Mouse (Mus musculus) lung, postnatal 0 days (tissue): Measurements from ENCODE around the gene Adgrg6. TPM values are rescaled to one million over a fixed set of nuclear protein-coding genes. Genes with fewer than 3 reads are reported as not detected.

Experiments used
- ATAC-seq: fragments of 200-750 bp; cut with Nextera tagmentation; 2 replicates; pipeline ENCODE4 v1.8.0; 2017; ENCODE audit warnings: moderate library complexity
- DNase-seq: peaks from one replicate; pipeline ENCODE4 v3.0.0-alpha.2; 2016; ENCODE audit warnings: low spot score
- H3K27ac ChIP-seq: fragments of 300-500 bp; sonication (generic); 2 replicates; pipeline ENCODE4 v1.5.1; 2014; ENCODE audit warnings: antibody characterized with exemption, mild to moderate bottlenecking, low read length, mixed read lengths
- H3K27me3 ChIP-seq: fragments of 300-500 bp; sonication (generic); replicated peaks from 2 replicates; pipeline ENCODE4 v1.6.1; 2014; ENCODE audit warnings: low read length, mixed read lengths; ENCODE audit not compliant: insufficient read depth
- H3K36me3 ChIP-seq: fragments of 300-500 bp; sonication (generic); 2 replicates; pipeline ENCODE4 v1.6.1; 2014; ENCODE audit warnings: low read length, mixed read lengths; ENCODE audit not compliant: insufficient read depth
- H3K4me1 ChIP-seq: fragments of 300-500 bp; sonication (generic); 2 replicates; pipeline ENCODE4 v1.6.1; 2014; ENCODE audit warnings: antibody characterized with exemption, low read depth, low read length, mixed read lengths; ENCODE audit not compliant: insufficient read depth
- H3K4me2 ChIP-seq: fragments of 300-500 bp; sonication (generic); replicated peaks from 2 replicates; pipeline ENCODE4 v1.6.1; 2014; ENCODE audit warnings: low read depth, mild to moderate bottlenecking, low read length, moderate library complexity, mixed read lengths
- H3K4me3 ChIP-seq: fragments of 300-500 bp; sonication (generic); 2 replicates; pipeline ENCODE4 v1.5.1; 2014; ENCODE audit warnings: low read depth, low read length
- H3K9ac ChIP-seq: fragments of 300-500 bp; sonication (generic); replicated peaks from 2 replicates; pipeline ENCODE4 v1.6.1; 2014; ENCODE audit warnings: low read depth, mild to moderate bottlenecking
- H3K9me3 ChIP-seq: fragments of 300-500 bp; sonication (generic); 2 replicates; pipeline ENCODE4 v1.6.1; 2016; ENCODE audit warnings: low read length, mixed read lengths
- CTCF ChIP-seq: IDR thresholded peaks from 2 replicates; pipeline ENCODE4 v1.5.1; 2016; ENCODE audit warnings: antibody characterized with exemption, mild to moderate bottlenecking
- EP300 ChIP-seq: IDR thresholded peaks from 2 replicates; pipeline ENCODE4 v1.6.1; 2016; ENCODE audit warnings: antibody characterized with exemption, mild to moderate bottlenecking, control low read depth
- WGBS: fragments of 180-500 bp; shearing (Covaris S2); extraction: QIAGEN DNeasy Blood & Tissue Kit; methylation state at CpG from one replicate; pipeline ENCODE4 v1.1.7; 2014; 5-methylcytosine and 5-hydroxymethylcytosine counted together
- polyA plus RNA-seq: library from polyadenylated mRNA; unstranded; fragments of >200 nt; fragmentation: Nextera tagmentation; extraction: Ambion mirVana; gene quantifications from 2 replicates; pipeline ENCODE4 v1.2.1, GENCODE M21; 2015

The Adgrg6 gene
- polyA plus RNA-seq, 1 experiment from 2014 or later = 22.1 TPM

- no peak for DNase-seq
- no peak overlapping the region for H3K4me2 ChIP-seq
- H3K27ac ChIP-seq = no peak overlapping the region
- no peak for TF ChIP-seq CTCF
- TF ChIP-seq EP300 = no peak
- no peak overlapping the region for H3K4me3 ChIP-seq
- H3K4me1 ChIP-seq = no peaks in the 10 kb centered on the region
- no peak overlapping the region for H3K9ac ChIP-seq
- ATAC-seq = no peak
- H3K9me3 ChIP-seq = no peaks in the 10 kb centered on the region
- H3K27me3 ChIP-seq = no peaks in the 10 kb centered on the region
- H3K36me3 ChIP-seq = no peaks in the 10 kb centered on the region
- 58% methylated on average over 3 of the region's 3 CpGs for WGBS
Observed at GRCm38 (mm10) chr10:14511157-14511556, 34.3 kb downstream of the Adgrg6 start.

GRCm38 (mm10) chr10:14495658-14496057, 49.8 kb downstream of the Adgrg6 start:
- Histone ChIP-seq H3K27ac (no peak overlapping the region), H3K9me3 (no peaks in the 10 kb centered on the region), H3K9ac (no peak overlapping the region), H3K4me3 (no peak overlapping the region), H3K4me2 (no peak overlapping the region), H3K36me3 (no peaks in the 10 kb centered on the region), H3K27me3 (no peaks in the 10 kb centered on the region), H3K4me1 (no peaks in the 10 kb centered on the region)
- TF ChIP-seq EP300 (no peak), CTCF (no peak)
- DNase-seq = no peak
- no peak for ATAC-seq

GRCm38 (mm10) chr10:14495204-14495603, 50.3 kb downstream of the Adgrg6 start:
- Histone ChIP-seq H3K27me3 (no peaks in the 10 kb centered on the region), H3K9me3 (no peaks in the 10 kb centered on the region), H3K27ac (no peak overlapping the region), H3K36me3 (no peaks in the 10 kb centered on the region), H3K9ac (no peak overlapping the region), H3K4me1 (no peaks in the 10 kb centered on the region), H3K4me2 (no peak overlapping the region), H3K4me3 (no peak overlapping the region)
- ATAC-seq = peak; percentile 67
- peak; percentile 64 for DNase-seq
- TF ChIP-seq EP300 (peak; percentile 40; the same call in 1 of the 2 replicates), CTCF (no peak)

GRCm38 (mm10) chr10:14491838-14492237, 53.6 kb downstream of the Adgrg6 start:
- H3K9ac ChIP-seq = no peak overlapping the region
- 30% methylated on average over 4 of the region's 4 CpGs for WGBS
- no peak overlapping the region for H3K4me2 ChIP-seq
- TF ChIP-seq CTCF = no peak
- TF ChIP-seq EP300 = peak; percentile 55
- H3K9me3 ChIP-seq = no peaks in the 10 kb centered on the region
- H3K4me1 ChIP-seq = no peaks in the 10 kb centered on the region
- H3K4me3 ChIP-seq = no peak overlapping the region
- peak; percentile 68 for ATAC-seq
- no peaks in the 10 kb centered on the region for H3K27me3 ChIP-seq
- DNase-seq = peak; percentile 47
- H3K27ac ChIP-seq = no peak overlapping the region
- no peaks in the 10 kb centered on the region for H3K36me3 ChIP-seq

GRCm38 (mm10) chr10:14483257-14483656, 62.2 kb downstream of the Adgrg6 start:
- Histone ChIP-seq H3K4me1 (no peaks in the 10 kb centered on the region), H3K9me3 (no peaks in the 10 kb centered on the region), H3K36me3 (no peaks in the 10 kb centered on the region), H3K27ac (no peak overlapping the region), H3K27me3 (no peaks in the 10 kb centered on the region), H3K9ac (no peak overlapping the region), H3K4me2 (no peak overlapping the region), H3K4me3 (no peak overlapping the region)
- DNase-seq (no peak), ATAC-seq (no peak)
- TF ChIP-seq EP300 = no peak
- no peak for TF ChIP-seq CTCF
- WGBS = 39% methylated on average over 5 of the region's 5 CpGs

GRCm38 (mm10) chr10:14482483-14482882, 63.0 kb downstream of the Adgrg6 start:
- Histone ChIP-seq H3K27me3 (no peaks in the 10 kb centered on the region), H3K27ac (no peak overlapping the region), H3K9ac (no peak overlapping the region), H3K36me3 (no peaks in the 10 kb centered on the region), H3K4me2 (no peak overlapping the region), H3K9me3 (no peaks in the 10 kb centered on the region), H3K4me1 (no peaks in the 10 kb centered on the region), H3K4me3 (no peak overlapping the region)
- ATAC-seq = no peak
- 46% methylated on average over 5 of the region's 5 CpGs for WGBS
- TF ChIP-seq EP300 (no peak), CTCF (no peak)
- no peak for DNase-seq

- Histone ChIP-seq H3K9me3 (no peaks in the 10 kb centered on the region), H3K9ac (no peak overlapping the region), H3K4me2 (no peak overlapping the region), H3K27ac (no peak overlapping the region), H3K4me3 (no peak overlapping the region), H3K4me1 (no peaks in the 10 kb centered on the region), H3K27me3 (no peaks in the 10 kb centered on the region), H3K36me3 (no peaks in the 10 kb centered on the region)
- WGBS = 56% methylated on average over 5 of the region's 5 CpGs
- DNase-seq (no peak), ATAC-seq (no peak)
- TF ChIP-seq CTCF (no peak), EP300 (no peak)
Observed at GRCm38 (mm10) chr10:14480928-14481327, 64.5 kb downstream of the Adgrg6 start.
